Mouse (Mus musculus) megakaryocyte progenitor cell, adult 5-6 weeks (primary cell): ENCODE measurements at regions not wholly inside any gene's neighbourhood (a gene's known extent, or its start where the extent isn't known, plus 50 kb on each side); places are given as distances from the start of the nearest gene placed in this dataset.

Source experiments
- ATAC-seq: replicated peaks from 2 replicates; pipeline ENCODE4 v1.8.0; 2016; ENCODE audit warnings: mild to moderate bottlenecking, moderate TSS enrichment, inconsistent platforms; ENCODE audit not compliant: poor library complexity

DNA sequence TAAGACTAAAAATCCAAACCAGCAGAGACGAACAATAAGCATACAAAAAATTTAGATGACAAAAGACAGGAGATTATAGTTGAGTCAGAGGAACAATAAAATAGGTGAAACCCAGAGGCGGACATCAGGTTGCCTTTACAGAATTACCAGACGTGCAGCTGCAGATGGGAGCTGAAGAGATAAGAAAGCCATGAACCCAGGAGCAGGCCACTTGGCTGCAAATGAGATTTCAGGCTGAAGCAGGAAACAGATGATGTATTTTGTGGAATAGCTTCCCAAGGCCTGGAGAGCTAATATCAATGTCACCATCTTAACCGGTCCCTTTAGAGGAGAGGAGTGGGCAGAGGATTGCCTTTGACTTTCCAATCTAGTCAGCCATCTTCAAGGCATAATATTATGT, 57.6 kb upstream of the Itga1 start:
- no peak for ATAC-seq
